Mouse (Mus musculus): Measurements from ENCODE around the gene Agrn. TPM values are rescaled to one million over a fixed set of nuclear protein-coding genes. Genes with fewer than 3 reads are reported as not detected.
"Not testable (repeated sequence)": the region's sequence is repeated elsewhere in the genome, so short reads cannot be mapped to it uniquely, and the experiment has no call there.

Gene Agrn
- polyA plus RNA-seq, 1 experiment from 2014 or later: 85.6 TPM

GRCm38 (mm10) chr4:156177630-156178029 is 19.7 kb downstream of the Agrn start:
- Histone ChIP-seq H3K9me3 (ENCODE audit: control insufficient read depth, low read length) (no peaks in the 10 kb centered on the region), H3K4me3 (ENCODE audit: low read length) (no peak overlapping the region), H3K27me3 (ENCODE audit: control insufficient read depth, insufficient read depth, low read depth, low read length) (no peaks in the 10 kb centered on the region), H3K36me3 (ENCODE audit: control insufficient read depth, insufficient read depth, low read length) (peaks cover 56% of the 10 kb centered on the region), H3K9ac (ENCODE audit: low read length) (no peak overlapping the region), H3K27ac (ENCODE audit: low read length) (no peak overlapping the region), H3K4me2 (ENCODE audit: low read depth, low read length) (no peak overlapping the region), H3K4me1 (replicated peaks; ENCODE audit: control insufficient read depth, insufficient read depth, low read length) (no peaks in the 10 kb centered on the region)
- ATAC-seq (ENCODE audit: low read depth): no peak
- 88% methylated on average over 9 of the region's 9 CpGs for WGBS

- Histone ChIP-seq H3K9ac (ENCODE audit: low read length) (no peak overlapping the region), H3K4me2 (ENCODE audit: low read depth, low read length) (no peak overlapping the region), H3K36me3 (ENCODE audit: control insufficient read depth, insufficient read depth, low read length) (peaks cover 71% of the 10 kb centered on the region), H3K27me3 (ENCODE audit: control insufficient read depth, insufficient read depth, low read depth, low read length) (no peaks in the 10 kb centered on the region), H3K9me3 (ENCODE audit: control insufficient read depth, low read length) (no peaks in the 10 kb centered on the region), H3K27ac (ENCODE audit: low read length) (no peak overlapping the region), H3K4me3 (ENCODE audit: low read length) (no peak overlapping the region), H3K4me1 (replicated peaks; ENCODE audit: control insufficient read depth, insufficient read depth, low read length) (no peaks in the 10 kb centered on the region)
- 95% methylated on average over 11 of the region's 11 CpGs for WGBS
- ATAC-seq (ENCODE audit: low read depth): no peak
These were observed 25.5 kb downstream of the Agrn start for GRCm38 (mm10) chr4:156171828-156172227.

GRCm38 (mm10) chr4:156169129-156169528 is 28.2 kb downstream of the Agrn start:
- no peak overlapping the region for H3K9ac ChIP-seq (ENCODE audit: low read length)
- no peaks in the 10 kb centered on the region for H3K4me1 ChIP-seq (replicated peaks; ENCODE audit: control insufficient read depth, insufficient read depth, low read length)
- H3K4me3 ChIP-seq (ENCODE audit: low read length): no peak overlapping the region
- H3K36me3 ChIP-seq (ENCODE audit: control insufficient read depth, insufficient read depth, low read length): peaks cover 56% of the 10 kb centered on the region
- no peaks in the 10 kb centered on the region for H3K27me3 ChIP-seq (ENCODE audit: control insufficient read depth, insufficient read depth, low read depth, low read length)
- no peak overlapping the region for H3K27ac ChIP-seq (ENCODE audit: low read length)
- no peak for ATAC-seq (ENCODE audit: low read depth)
- H3K9me3 ChIP-seq (ENCODE audit: control insufficient read depth, low read length): no peaks in the 10 kb centered on the region
- no peak overlapping the region for H3K4me2 ChIP-seq (ENCODE audit: low read depth, low read length)
- whole genome bisulfite sequencing: 92% methylated on average over 10 of the region's 10 CpGs

GRCm38 (mm10) chr4:156168611-156169010 is 28.7 kb downstream of the Agrn start:
- 90% methylated on average over 8 of the region's 8 CpGs for WGBS
- ATAC-seq (ENCODE audit: low read depth): no peak

GRCm38 (mm10) chr4:156166477-156166876 is 30.8 kb downstream of the Agrn start:
- Histone ChIP-seq H3K9me3 (ENCODE audit: control insufficient read depth, low read length) (peaks cover 6% of the 10 kb centered on the region), H3K9ac (ENCODE audit: low read length) (no peak overlapping the region), H3K4me2 (ENCODE audit: low read depth, low read length) (no peak overlapping the region), H3K27me3 (ENCODE audit: control insufficient read depth, insufficient read depth, low read depth, low read length) (no peaks in the 10 kb centered on the region), H3K36me3 (ENCODE audit: control insufficient read depth, insufficient read depth, low read length) (peaks cover 45% of the 10 kb centered on the region), H3K4me3 (ENCODE audit: low read length) (no peak overlapping the region), H3K27ac (ENCODE audit: low read length) (no peak overlapping the region), H3K4me1 (replicated peaks; ENCODE audit: control insufficient read depth, insufficient read depth, low read length) (no peaks in the 10 kb centered on the region)
- ATAC-seq (ENCODE audit: low read depth): no peak
- WGBS: 89% methylated on average over 9 of the region's 9 CpGs

More at GRCm38 (mm10) chr4:156168611-156169010, 28.7 kb downstream of the Agrn start:
- H3K4me3 ChIP-seq (ENCODE audit: low read length): no peak overlapping the region
- no peak overlapping the region for H3K9ac ChIP-seq (ENCODE audit: low read length)
- H3K4me1 ChIP-seq (replicated peaks; ENCODE audit: control insufficient read depth, insufficient read depth, low read length): no peaks in the 10 kb centered on the region
- H3K4me2 ChIP-seq (ENCODE audit: low read depth, low read length): no peak overlapping the region
- peaks cover 53% of the 10 kb centered on the region for H3K36me3 ChIP-seq (ENCODE audit: control insufficient read depth, insufficient read depth, low read length)
- H3K27me3 ChIP-seq (ENCODE audit: control insufficient read depth, insufficient read depth, low read depth, low read length): no peaks in the 10 kb centered on the region
- H3K27ac ChIP-seq (ENCODE audit: low read length): no peak overlapping the region
- H3K9me3 ChIP-seq (ENCODE audit: control insufficient read depth, low read length): no peaks in the 10 kb centered on the region

GRCm38 (mm10) chr4:156154771-156155170 is 42.5 kb downstream of the Agrn start:
- no peaks in the 10 kb centered on the region for H3K4me1 ChIP-seq (replicated peaks; ENCODE audit: control insufficient read depth, insufficient read depth, low read length)
- no peak overlapping the region for H3K27ac ChIP-seq (ENCODE audit: low read length)
- no peak for ATAC-seq (ENCODE audit: low read depth)
- WGBS: 87% methylated on average over 3 of the region's 3 CpGs
- H3K36me3 ChIP-seq (ENCODE audit: control insufficient read depth, insufficient read depth, low read length): no peaks in the 10 kb centered on the region
- H3K4me3 ChIP-seq (ENCODE audit: low read length): no peak overlapping the region
- no peak overlapping the region for H3K9ac ChIP-seq (ENCODE audit: low read length)
- no peak overlapping the region for H3K4me2 ChIP-seq (ENCODE audit: low read depth, low read length)
- H3K9me3 ChIP-seq (ENCODE audit: control insufficient read depth, low read length): peaks cover 7% of the 10 kb centered on the region
- H3K27me3 ChIP-seq (ENCODE audit: control insufficient read depth, insufficient read depth, low read depth, low read length): no peaks in the 10 kb centered on the region

GRCm38 (mm10) chr4:156150887-156151286 is 46.4 kb downstream of the Agrn start:
- not testable (repeated sequence) for ATAC-seq (ENCODE audit: low read depth); H3K4me1 ChIP-seq (replicated peaks; ENCODE audit: control insufficient read depth, insufficient read depth, low read length); H3K36me3 ChIP-seq (ENCODE audit: control insufficient read depth, insufficient read depth, low read length); H3K27ac ChIP-seq (ENCODE audit: low read length); H3K9ac ChIP-seq (ENCODE audit: low read length); H3K9me3 ChIP-seq (ENCODE audit: control insufficient read depth, low read length); H3K4me3 ChIP-seq (ENCODE audit: low read length); H3K27me3 ChIP-seq (ENCODE audit: control insufficient read depth, insufficient read depth, low read depth, low read length); H3K4me2 ChIP-seq (ENCODE audit: low read depth, low read length)
- 79% methylated on average over 10 of the region's 10 CpGs for WGBS

- Histone ChIP-seq H3K9ac (ENCODE audit: low read length) (no peak overlapping the region), H3K27ac (ENCODE audit: low read length) (no peak overlapping the region), H3K4me2 (ENCODE audit: low read depth, low read length) (no peak overlapping the region), H3K27me3 (ENCODE audit: control insufficient read depth, insufficient read depth, low read depth, low read length) (no peaks in the 10 kb centered on the region), H3K4me1 (replicated peaks; ENCODE audit: control insufficient read depth, insufficient read depth, low read length) (no peaks in the 10 kb centered on the region), H3K9me3 (ENCODE audit: control insufficient read depth, low read length) (no peaks in the 10 kb centered on the region), H3K4me3 (ENCODE audit: low read length) (no peak overlapping the region), H3K36me3 (ENCODE audit: control insufficient read depth, insufficient read depth, low read length) (no peaks in the 10 kb centered on the region)
- 91% methylated on average over 30 of the region's 30 CpGs for WGBS
- ATAC-seq (ENCODE audit: low read depth): no peak
These were observed 60.8 kb downstream of the Agrn start for GRCm38 (mm10) chr4:156136285-156137100.

GRCm38 (mm10) chr4:156135801-156136200 is 61.5 kb downstream of the Agrn start:
- ATAC-seq (ENCODE audit: low read depth): no peak
- H3K36me3 ChIP-seq (ENCODE audit: control insufficient read depth, insufficient read depth, low read length): no peaks in the 10 kb centered on the region
- no peak overlapping the region for H3K9ac ChIP-seq (ENCODE audit: low read length)
- H3K4me3 ChIP-seq (ENCODE audit: low read length): no peak overlapping the region
- H3K4me2 ChIP-seq (ENCODE audit: low read depth, low read length): no peak overlapping the region
- no peaks in the 10 kb centered on the region for H3K4me1 ChIP-seq (replicated peaks; ENCODE audit: control insufficient read depth, insufficient read depth, low read length)
- WGBS: 91% methylated on average over 14 of the region's 14 CpGs
- no peak overlapping the region for H3K27ac ChIP-seq (ENCODE audit: low read length)
- no peaks in the 10 kb centered on the region for H3K27me3 ChIP-seq (ENCODE audit: control insufficient read depth, insufficient read depth, low read depth, low read length)
- H3K9me3 ChIP-seq (ENCODE audit: control insufficient read depth, low read length): no peaks in the 10 kb centered on the region
